Mouse (Mus musculus) adrenal gland, adult (tissue): ENCODE measurements around the gene Cdk8.

Experiments
- DNase-seq, 2 experiments: peaks; one replicate each; pipeline ENCODE4 v3.0.0; 2022 to 2023; ENCODE audit warnings: low spot score in 1 of 2; ENCODE audit not compliant: inconsistent age in 2 of 2

Cdk8 gene

GRCm38 (mm10) chr5:146315268-146315921 lies 84.4 kb downstream of the Cdk8 start:
- DNase-seq, result no peak

GRCm38 (mm10) chr5:146316316-146316715 lies 85.3 kb downstream of the Cdk8 start:
- DNase-seq, result no peak

GRCm38 (mm10) chr5:146318051-146318450 lies 87.0 kb downstream of the Cdk8 start:
- DNase-seq, result no peak

- no peak for DNase-seq
Measured at GRCm38 (mm10) chr5:146318461-146318860, 87.4 kb downstream of the Cdk8 start.

GRCm38 (mm10) chr5:146328941-146329340 lies 97.9 kb downstream of the Cdk8 start:
- DNase-seq, result peak in 1 of 2 experiments; percentile 74

GRCm38 (mm10) chr5:146329541-146329940 lies 98.5 kb downstream of the Cdk8 start:
- no peak for DNase-seq

- peak; percentile 36 to 80 for DNase-seq
Measured at GRCm38 (mm10) chr5:146330031-146330764, 99.2 kb downstream of the Cdk8 start.

GRCm38 (mm10) chr5:146330765-146331115 lies 99.7 kb downstream of the Cdk8 start:
- no peak for DNase-seq

- DNase-seq, result no peak
Measured at GRCm38 (mm10) chr5:146331131-146331530, 100.1 kb downstream of the Cdk8 start.

- DNase-seq, result no peak
Measured at GRCm38 (mm10) chr5:146332541-146332940, 101.5 kb downstream of the Cdk8 start.

- DNase-seq, result no peak
Measured at GRCm38 (mm10) chr5:146334410-146334809, 103.4 kb downstream of the Cdk8 start.

- DNase-seq, result no peak
Measured at GRCm38 (mm10) chr5:146338064-146338463, 107.0 kb downstream of the Cdk8 start.

GRCm38 (mm10) chr5:146340037-146340436 lies 109.0 kb downstream of the Cdk8 start:
- DNase-seq, result no peak

- no peak for DNase-seq
Measured at GRCm38 (mm10) chr5:146344911-146345686, 114.1 kb downstream of the Cdk8 start.

GRCm38 (mm10) chr5:146347081-146347480 lies 116.1 kb downstream of the Cdk8 start:
- no peak for DNase-seq

GRCm38 (mm10) chr5:146349183-146349582 lies 118.2 kb downstream of the Cdk8 start:
- DNase-seq, result peak in 1 of 2 experiments; percentile 39

GRCm38 (mm10) chr5:146350784-146351183 lies 119.8 kb downstream of the Cdk8 start:
- DNase-seq, result no peak

- peak; percentile 54 to 79 for DNase-seq
Measured at GRCm38 (mm10) chr5:146352006-146352405, 121.0 kb downstream of the Cdk8 start.
